7 mouse cellular contexts compared by ENCODE assay signal in genomic region chr2:125723408-125724085, GRCm38 (mm10). TPM values are rescaled to one million over a fixed set of nuclear protein-coding genes. Genes with fewer than 3 reads are reported as not detected.
DNase-seq lines count a peak whose midpoint lies in the region; ATAC-seq and TF ChIP-seq lines count a peak whose summit lies in the region.

No protein-coding gene starts in this region.

- peak overlapping the region; percentile 67 for H3K9ac ChIP-seq in forebrain, embryonic 13.5 days
- H3K9ac ChIP-seq in hindbrain, embryonic 11.5 days (ENCODE audit: low read depth, low read length), result peak overlapping the region; percentile 58

- H3K27me3 ChIP-seq in forebrain, embryonic 13.5 days, result peaks cover 39% of the 10 kb centered on the region
- H3K27me3 ChIP-seq in hindbrain, embryonic 11.5 days (ENCODE audit: control insufficient read depth, insufficient read depth, low read length), result peaks cover 24% of the 10 kb centered on the region
- H3K27me3 ChIP-seq in megakaryocyte, embryonic 14.5 days (replicated peaks), result peaks cover 88% of the 10 kb centered on the region
- peaks cover 20% of the 10 kb centered on the region for H3K27me3 ChIP-seq in small intestine, adult 2 months (ENCODE audit: control insufficient read depth, insufficient read depth, low read length)

- no peak overlapping the region for H3K27ac ChIP-seq in brown adipose tissue, adult 24 weeks (replicated peaks; ENCODE audit: low read depth, low read length)
- no peak overlapping the region for H3K27ac ChIP-seq in forebrain, embryonic 13.5 days
- no peak overlapping the region for H3K27ac ChIP-seq in hindbrain, embryonic 11.5 days (ENCODE audit: low read depth, low read length)
- no peak overlapping the region for H3K27ac ChIP-seq in small intestine, adult 2 months (ENCODE audit: insufficient read depth, low read depth, low read length)

- peak overlapping the region; percentile 51 for H3K4me3 ChIP-seq in brown adipose tissue, adult 24 weeks (ENCODE audit: insufficient read depth, low read depth, low read length)
- peak overlapping the region; percentile 51 for H3K4me3 ChIP-seq in forebrain, embryonic 13.5 days
- peak overlapping the region; percentile 44 for H3K4me3 ChIP-seq in hindbrain, embryonic 11.5 days (ENCODE audit: low read depth, low read length)
- peak overlapping the region; percentile 87 for H3K4me3 ChIP-seq in megakaryocyte, embryonic 14.5 days (replicated peaks)
- peak overlapping the region; percentile 51 for H3K4me3 ChIP-seq in small intestine, adult 2 months (ENCODE audit: low read depth, low read length)

- under 1% methylated on average over 34 of the region's 34 CpGs for WGBS in forebrain, embryonic 13.5 days
- 0% methylated on average over 33 of the region's 34 CpGs for WGBS in hindbrain, embryonic 11.5 days
- under 1% methylated on average over 34 of the region's 34 CpGs for WGBS in small intestine, adult 2 months

- no peaks in the 10 kb centered on the region for H3K9me3 ChIP-seq in forebrain, embryonic 13.5 days (replicated peaks)
- no peaks in the 10 kb centered on the region for H3K9me3 ChIP-seq in hindbrain, embryonic 11.5 days (ENCODE audit: control insufficient read depth, low read length)
- peaks cover 3% of the 10 kb centered on the region; the same call in 1 of the 2 replicates for H3K9me3 ChIP-seq in megakaryocyte, embryonic 14.5 days

- peak; percentile 68 for DNase-seq in NIH3T3 (ENCODE audit: low read depth)
- DNase-seq in hindbrain, embryonic 11.5 days (ENCODE audit: low spot score), result peak; percentile 73
- peak; percentile 41 for DNase-seq in layer of hippocampus, postnatal 14 days (ENCODE audit: low spot score in 2 of 2)

- no peak for TF ChIP-seq POLR2A in small intestine, adult 2 months (IDR thresholded peaks at IDR 0.05; ENCODE audit: low read depth, low read length)

- H3K36me3 ChIP-seq in forebrain, embryonic 13.5 days (ENCODE audit: poor library complexity, severe bottlenecking), result no peaks in the 10 kb centered on the region
- H3K36me3 ChIP-seq in hindbrain, embryonic 11.5 days (ENCODE audit: control insufficient read depth, insufficient read depth, low read length), result no peaks in the 10 kb centered on the region
- no peaks in the 10 kb centered on the region for H3K36me3 ChIP-seq in megakaryocyte, embryonic 14.5 days (replicated peaks; ENCODE audit: low read length)
- no peaks in the 10 kb centered on the region for H3K36me3 ChIP-seq in small intestine, adult 2 months (ENCODE audit: control insufficient read depth, insufficient read depth, low read length)

- H3K4me1 ChIP-seq in brown adipose tissue, adult 24 weeks (ENCODE audit: control insufficient read depth, insufficient read depth, insufficient read length, low read length), result no peaks in the 10 kb centered on the region
- H3K4me1 ChIP-seq in forebrain, embryonic 13.5 days, result peaks cover 22% of the 10 kb centered on the region
- H3K4me1 ChIP-seq in hindbrain, embryonic 11.5 days (replicated peaks; ENCODE audit: control insufficient read depth, insufficient read depth, low read length), result peaks cover 2% of the 10 kb centered on the region; the same call in 1 of the 2 replicates
- H3K4me1 ChIP-seq in megakaryocyte, embryonic 14.5 days, result peaks cover 25% of the 10 kb centered on the region
- peaks cover 10% of the 10 kb centered on the region for H3K4me1 ChIP-seq in small intestine, adult 2 months (ENCODE audit: control insufficient read depth, insufficient read depth, insufficient read length, low read length)

- 0 out of 2 replicates have a peak, but pooled peaks have one; percentile 4 for TF ChIP-seq CTCF in small intestine, adult 2 months (IDR thresholded peaks at IDR 0.05; ENCODE audit: extremely low read depth, insufficient read length, insufficient replicate concordance, low read depth, low read length)

- ATAC-seq in forebrain, embryonic 13.5 days, result peak; percentile 89
- peak; percentile 86 for ATAC-seq in hindbrain, embryonic 11.5 days (ENCODE audit: low FRiP score)

- H3K4me2 ChIP-seq in forebrain, embryonic 13.5 days, result peak overlapping the region; percentile 93
- peak overlapping the region; percentile 100 for H3K4me2 ChIP-seq in hindbrain, embryonic 11.5 days (replicated peaks; ENCODE audit: low read depth, low read length)

RNA-seq across cellular contexts. Expression of gene Shc4, which starts 0.4 kb away (rescaled TPM):
- not detected in 2 replicates for polyA plus RNA-seq in brown adipose tissue, adult 24 weeks (2012; ENCODE audit: insufficient read depth, insufficient read length, missing spikeins)
- polyA plus RNA-seq in forebrain, embryonic 13.5 days (2015; fragmentation: Nextera tagmentation; extraction: Ambion mirVana), result 0.57 and 1.1 TPM in 2 replicates
- polyA plus RNA-seq in hindbrain, embryonic 11.5 days (2014; fragmentation: Nextera tagmentation; extraction: Ambion mirVana), result 1.8 and 2.6 TPM in 2 replicates
- 1 to 10 TPM; 5.8 to 7.3 TPM for total RNA-seq in layer of hippocampus, postnatal 14 days (2021)
- 0.17 TPM in 1 of 2 replicates, not detected in the other for polyA plus RNA-seq in megakaryocyte, embryonic 14.5 days (2012; ENCODE audit: insufficient read depth, low replicate concordance)
- 0.09 and 0.13 TPM in 2 replicates for polyA plus RNA-seq in small intestine, adult 2 months (2012; rRNA removed)

RNA-seq across cellular contexts. Expression of gene Eid1, which starts 50.7 kb away (rescaled TPM):
- 28.4 and 30.5 TPM in 2 replicates for polyA plus RNA-seq in brown adipose tissue, adult 24 weeks (2012; ENCODE audit: insufficient read depth, insufficient read length, missing spikeins)
- 271 and 288 TPM in 2 replicates for polyA plus RNA-seq in forebrain, embryonic 13.5 days (2015; fragmentation: Nextera tagmentation; extraction: Ambion mirVana)
- 314 and 320 TPM in 2 replicates for polyA plus RNA-seq in hindbrain, embryonic 11.5 days (2014; fragmentation: Nextera tagmentation; extraction: Ambion mirVana)
- total RNA-seq in layer of hippocampus, postnatal 14 days (2021), result 100 to 1,000 TPM; 323 to 341 TPM
- polyA plus RNA-seq in megakaryocyte, embryonic 14.5 days (2012; ENCODE audit: insufficient read depth, low replicate concordance), result 4.4 and 37.5 TPM in 2 replicates
- polyA plus RNA-seq in small intestine, adult 2 months (2012; rRNA removed), result 3.8 and 5.3 TPM in 2 replicates

RNA-seq across cellular contexts. Expression of gene Secisbp2l, which starts 59.1 kb away (rescaled TPM):
- 31.7 and 36.6 TPM in 2 replicates for polyA plus RNA-seq in brown adipose tissue, adult 24 weeks (2012; ENCODE audit: insufficient read depth, insufficient read length, missing spikeins)
- 25.2 and 25.4 TPM in 2 replicates for polyA plus RNA-seq in forebrain, embryonic 13.5 days (2015; fragmentation: Nextera tagmentation; extraction: Ambion mirVana)
- polyA plus RNA-seq in hindbrain, embryonic 11.5 days (2014; fragmentation: Nextera tagmentation; extraction: Ambion mirVana), result 29.2 and 32.4 TPM in 2 replicates
- total RNA-seq in layer of hippocampus, postnatal 14 days (2021), result 100 to 1,000 TPM; 114 to 121 TPM
- polyA plus RNA-seq in megakaryocyte, embryonic 14.5 days (2012; ENCODE audit: insufficient read depth, low replicate concordance), result 1.6 and 1.9 TPM in 2 replicates
- polyA plus RNA-seq in small intestine, adult 2 months (2012; rRNA removed), result 7.2 and 12.3 TPM in 2 replicates
